Mouse (Mus musculus): ENCODE results near the gene Foxn3. TPM values are rescaled to one million over a fixed set of nuclear protein-coding genes. Genes with fewer than 3 reads are reported as not detected.

Gene Foxn3
- polyA plus RNA-seq, 1 experiment from 2014 or later: 23.5 TPM

DNA sequence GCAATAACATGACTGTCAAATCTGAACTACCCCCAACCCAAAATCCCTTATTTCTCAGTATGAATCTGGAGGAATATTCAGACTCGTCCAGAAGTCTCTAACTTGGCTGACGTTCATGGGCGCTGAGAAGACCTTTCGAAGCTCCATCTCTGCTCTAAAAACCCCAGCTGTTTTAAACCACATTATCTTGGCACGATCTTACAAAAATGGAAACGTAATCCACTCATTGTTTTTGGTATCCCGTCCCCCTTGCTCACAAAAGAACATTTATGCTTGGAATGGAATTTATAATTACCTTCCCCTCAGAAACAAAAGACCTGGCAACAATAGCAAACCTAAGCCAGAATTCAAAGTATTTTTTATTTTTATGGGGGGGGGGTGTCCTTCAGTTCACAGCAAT, 221.6 kb downstream of the Foxn3 start:
- Histone ChIP-seq H3K4me1 (ENCODE audit: control insufficient read depth, low read depth, low read length) (peaks cover 10% of the 10 kb centered on the region), H3K36me3 (ENCODE audit: control insufficient read depth, insufficient read depth) (no peaks in the 10 kb centered on the region), H3K27ac (ENCODE audit: low read length) (no peak overlapping the region), H3K4me2 (ENCODE audit: low read depth, low read length) (no peak overlapping the region), H3K9ac (ENCODE audit: low read depth, low read length) (no peak overlapping the region), H3K4me3 (ENCODE audit: low read depth, low read length) (no peak overlapping the region), H3K9me3 (replicated peaks; ENCODE audit: control insufficient read depth, low read length) (no peaks in the 10 kb centered on the region), H3K27me3 (ENCODE audit: control insufficient read depth, insufficient read depth, low read depth, low read length) (no peaks in the 10 kb centered on the region)
- 68% methylated on average over 7 of the region's 7 CpGs for WGBS (ENCODE audit: insufficient replicate concordance)
- no peak for ATAC-seq (ENCODE audit: low read depth)

GRCm38 (mm10) chr12:99340418-99341182, 222.8 kb downstream of the Foxn3 start:
- Histone ChIP-seq H3K4me1 (ENCODE audit: control insufficient read depth, low read depth, low read length) (peaks cover 6% of the 10 kb centered on the region), H3K4me2 (ENCODE audit: low read depth, low read length) (no peak overlapping the region), H3K4me3 (ENCODE audit: low read depth, low read length) (no peak overlapping the region), H3K27me3 (ENCODE audit: control insufficient read depth, insufficient read depth, low read depth, low read length) (no peaks in the 10 kb centered on the region), H3K27ac (ENCODE audit: low read length) (no peak overlapping the region), H3K9ac (ENCODE audit: low read depth, low read length) (no peak overlapping the region), H3K36me3 (ENCODE audit: control insufficient read depth, insufficient read depth) (no peaks in the 10 kb centered on the region), H3K9me3 (replicated peaks; ENCODE audit: control insufficient read depth, low read length) (no peaks in the 10 kb centered on the region)
- no peak for ATAC-seq (ENCODE audit: low read depth)
- 70% methylated on average over 13 of the region's 13 CpGs for WGBS (ENCODE audit: insufficient replicate concordance)

DNA sequence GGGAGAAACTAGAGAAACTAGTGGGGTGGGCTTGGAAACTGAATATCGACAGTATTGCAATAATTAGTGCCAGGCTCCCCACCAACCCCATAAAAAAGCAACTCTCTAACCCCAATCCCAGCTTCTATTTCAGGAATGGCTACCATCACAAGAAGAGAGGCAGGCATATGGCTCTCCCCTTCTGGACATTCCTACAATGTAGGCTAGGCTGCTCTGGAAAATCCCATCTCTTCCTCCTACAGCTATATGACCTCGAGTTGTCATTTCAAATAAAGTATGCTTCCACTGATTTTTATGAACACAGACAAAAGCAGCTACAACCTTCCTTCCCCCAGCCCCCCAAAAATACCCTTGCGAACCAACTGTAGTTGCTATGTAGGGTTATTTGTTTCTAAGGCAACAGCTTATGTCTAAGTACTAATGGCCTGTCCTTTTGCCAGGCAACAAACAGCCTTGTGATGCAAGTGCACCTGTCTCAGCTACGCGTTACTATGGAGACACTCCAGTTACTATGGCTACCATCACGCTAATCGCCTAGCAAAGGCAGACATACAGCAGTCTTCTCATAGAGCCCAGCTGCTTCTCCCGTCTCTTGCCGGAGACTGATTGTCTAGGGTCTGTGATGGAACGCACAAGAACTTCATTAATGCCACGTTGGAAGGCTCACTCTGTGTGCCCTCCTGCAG, 223.6 kb downstream of the Foxn3 start:
- WGBS (ENCODE audit: insufficient replicate concordance): 81% methylated on average over 11 of the region's 11 CpGs

GRCm38 (mm10) chr12:99338754-99339153, 224.6 kb downstream of the Foxn3 start:
- H3K9me3 ChIP-seq (replicated peaks; ENCODE audit: control insufficient read depth, low read length): no peaks in the 10 kb centered on the region
- H3K4me2 ChIP-seq (ENCODE audit: low read depth, low read length): no peak overlapping the region
- no peaks in the 10 kb centered on the region for H3K27me3 ChIP-seq (ENCODE audit: control insufficient read depth, insufficient read depth, low read depth, low read length)
- H3K4me1 ChIP-seq (ENCODE audit: control insufficient read depth, low read depth, low read length): peaks cover 3% of the 10 kb centered on the region
- H3K36me3 ChIP-seq (ENCODE audit: control insufficient read depth, insufficient read depth): no peaks in the 10 kb centered on the region
- no peak overlapping the region for H3K27ac ChIP-seq (ENCODE audit: low read length)
- no peak overlapping the region for H3K9ac ChIP-seq (ENCODE audit: low read depth, low read length)
- 76% methylated on average over 2 of the region's 2 CpGs for WGBS (ENCODE audit: insufficient replicate concordance)
- no peak for ATAC-seq (ENCODE audit: low read depth)
- no peak overlapping the region for H3K4me3 ChIP-seq (ENCODE audit: low read depth, low read length)

More for the DNA sequence above, 223.6 kb downstream of the Foxn3 start:
- no peaks in the 10 kb centered on the region for H3K36me3 ChIP-seq (ENCODE audit: control insufficient read depth, insufficient read depth)
- H3K4me2 ChIP-seq (ENCODE audit: low read depth, low read length): no peak overlapping the region
- no peaks in the 10 kb centered on the region for H3K9me3 ChIP-seq (replicated peaks; ENCODE audit: control insufficient read depth, low read length)
- peaks cover 3% of the 10 kb centered on the region for H3K4me1 ChIP-seq (ENCODE audit: control insufficient read depth, low read depth, low read length)
- no peak overlapping the region for H3K27ac ChIP-seq (ENCODE audit: low read length)
- no peak for ATAC-seq (ENCODE audit: low read depth)
- no peak overlapping the region for H3K9ac ChIP-seq (ENCODE audit: low read depth, low read length)
- no peak overlapping the region for H3K4me3 ChIP-seq (ENCODE audit: low read depth, low read length)
- no peaks in the 10 kb centered on the region for H3K27me3 ChIP-seq (ENCODE audit: control insufficient read depth, insufficient read depth, low read depth, low read length)

GRCm38 (mm10) chr12:99337171-99337435, 226.3 kb downstream of the Foxn3 start:
- H3K4me2 ChIP-seq (ENCODE audit: low read depth, low read length): no peak overlapping the region
- WGBS (ENCODE audit: insufficient replicate concordance): 65% methylated on average over 3 of the region's 3 CpGs
- ATAC-seq (ENCODE audit: low read depth): no peak
- H3K4me1 ChIP-seq (ENCODE audit: control insufficient read depth, low read depth, low read length): peaks cover 12% of the 10 kb centered on the region
- no peak overlapping the region for H3K4me3 ChIP-seq (ENCODE audit: low read depth, low read length)
- no peaks in the 10 kb centered on the region for H3K9me3 ChIP-seq (replicated peaks; ENCODE audit: control insufficient read depth, low read length)
- no peaks in the 10 kb centered on the region for H3K36me3 ChIP-seq (ENCODE audit: control insufficient read depth, insufficient read depth)
- no peak overlapping the region for H3K27ac ChIP-seq (ENCODE audit: low read length)
- no peak overlapping the region for H3K9ac ChIP-seq (ENCODE audit: low read depth, low read length)
- no peaks in the 10 kb centered on the region for H3K27me3 ChIP-seq (ENCODE audit: control insufficient read depth, insufficient read depth, low read depth, low read length)

GRCm38 (mm10) chr12:99336349-99337170, 226.8 kb downstream of the Foxn3 start:
- Histone ChIP-seq H3K4me1 (ENCODE audit: control insufficient read depth, low read depth, low read length) (peaks cover 15% of the 10 kb centered on the region), H3K27me3 (ENCODE audit: control insufficient read depth, insufficient read depth, low read depth, low read length) (no peaks in the 10 kb centered on the region), H3K9me3 (replicated peaks; ENCODE audit: control insufficient read depth, low read length) (no peaks in the 10 kb centered on the region), H3K9ac (ENCODE audit: low read depth, low read length) (no peak overlapping the region), H3K36me3 (ENCODE audit: control insufficient read depth, insufficient read depth) (no peaks in the 10 kb centered on the region), H3K27ac (ENCODE audit: low read length) (no peak overlapping the region), H3K4me3 (ENCODE audit: low read depth, low read length) (no peak overlapping the region), H3K4me2 (ENCODE audit: low read depth, low read length) (no peak overlapping the region)
- ATAC-seq (ENCODE audit: low read depth): no peak
- WGBS (ENCODE audit: insufficient replicate concordance): 43% methylated on average over 12 of the region's 12 CpGs

DNA sequence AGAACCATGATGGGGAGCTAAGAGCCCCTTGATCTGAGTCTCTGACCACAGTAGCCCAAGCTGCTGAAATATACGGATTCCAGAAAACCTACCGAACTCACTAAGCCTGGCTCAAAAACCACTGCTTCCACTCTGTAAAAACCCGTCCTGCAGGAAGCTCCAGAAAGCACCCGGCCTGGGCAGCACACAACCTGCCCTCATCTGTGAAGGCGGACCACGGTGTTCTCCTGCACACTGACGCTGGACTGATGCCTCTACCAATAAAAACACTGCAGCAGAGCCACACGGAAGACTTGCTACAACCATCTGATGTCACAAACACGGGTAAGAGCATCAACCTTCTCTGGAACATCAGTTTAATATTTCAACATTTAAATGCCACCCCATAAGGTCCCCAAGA, 227.8 kb downstream of the Foxn3 start:
- Histone ChIP-seq H3K36me3 (ENCODE audit: control insufficient read depth, insufficient read depth) (no peaks in the 10 kb centered on the region), H3K4me1 (ENCODE audit: control insufficient read depth, low read depth, low read length) (peaks cover 24% of the 10 kb centered on the region), H3K27me3 (ENCODE audit: control insufficient read depth, insufficient read depth, low read depth, low read length) (no peaks in the 10 kb centered on the region), H3K4me3 (ENCODE audit: low read depth, low read length) (no peak overlapping the region), H3K9me3 (replicated peaks; ENCODE audit: control insufficient read depth, low read length) (no peaks in the 10 kb centered on the region), H3K27ac (ENCODE audit: low read length) (no peak overlapping the region), H3K9ac (ENCODE audit: low read depth, low read length) (no peak overlapping the region), H3K4me2 (ENCODE audit: low read depth, low read length) (no peak overlapping the region)
- no peak for ATAC-seq (ENCODE audit: low read depth)
- 68% methylated on average over 9 of the region's 9 CpGs for WGBS (ENCODE audit: insufficient replicate concordance)

DNA sequence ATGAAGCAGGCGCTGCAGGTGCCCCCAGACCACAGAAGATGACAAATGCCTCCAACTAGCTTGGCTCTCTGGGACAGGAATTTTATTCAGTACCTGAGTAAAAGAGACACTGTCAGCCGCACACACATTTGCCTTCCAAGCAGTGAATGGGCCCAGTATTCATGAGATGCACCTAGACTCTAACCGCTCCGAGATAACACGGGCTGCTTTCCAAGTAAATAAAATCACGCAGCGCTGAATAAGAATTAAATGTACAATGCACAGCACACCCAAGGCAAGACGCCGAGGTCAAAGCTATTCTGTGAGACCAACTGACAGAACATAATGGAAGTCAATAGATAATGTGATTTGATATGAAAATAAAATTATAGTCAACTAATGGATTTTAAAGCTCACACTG, 229.4 kb downstream of the Foxn3 start:
- peaks cover 26% of the 10 kb centered on the region for H3K4me1 ChIP-seq (ENCODE audit: control insufficient read depth, low read depth, low read length)
- no peak overlapping the region for H3K4me3 ChIP-seq (ENCODE audit: low read depth, low read length)
- H3K9me3 ChIP-seq (replicated peaks; ENCODE audit: control insufficient read depth, low read length): no peaks in the 10 kb centered on the region
- ATAC-seq (ENCODE audit: low read depth): no peak
- H3K27me3 ChIP-seq (ENCODE audit: control insufficient read depth, insufficient read depth, low read depth, low read length): no peaks in the 10 kb centered on the region
- no peak overlapping the region for H3K4me2 ChIP-seq (ENCODE audit: low read depth, low read length)
- no peak overlapping the region for H3K9ac ChIP-seq (ENCODE audit: low read depth, low read length)
- WGBS (ENCODE audit: insufficient replicate concordance): 82% methylated on average over 9 of the region's 9 CpGs
- no peaks in the 10 kb centered on the region for H3K36me3 ChIP-seq (ENCODE audit: control insufficient read depth, insufficient read depth)
- no peak overlapping the region for H3K27ac ChIP-seq (ENCODE audit: low read length)
